Mouse (Mus musculus) hindbrain, embryonic 11.5 days (tissue): ENCODE data around the gene Gm20388. TPM values are rescaled to one million over a fixed set of nuclear protein-coding genes. Genes with fewer than 3 reads are reported as not detected.

Experiments
- ATAC-seq: fragments of 200-750 bp; cut with Nextera tagmentation; 2 replicates; pipeline ENCODE4 v1.8.0; 2017; ENCODE audit warnings: mild to moderate bottlenecking, moderate TSS enrichment, moderate library complexity; ENCODE audit not compliant: low FRiP score
- DNase-seq: peaks from one replicate; pipeline ENCODE4 v3.0.0-alpha.2; 2015; ENCODE audit warnings: low spot score
- H3K27ac ChIP-seq: fragments of 300-500 bp; sonication (generic); 2 replicates; pipeline ENCODE4 v1.5.1; 2014; ENCODE audit warnings: mild to moderate bottlenecking, low read depth, low read length
- H3K27me3 ChIP-seq: fragments of 300-500 bp; sonication (generic); 2 replicates; pipeline ENCODE4 v1.6.1; 2014; ENCODE audit warnings: mild to moderate bottlenecking, low read length, moderate library complexity, mixed read lengths; ENCODE audit not compliant: control insufficient read depth, insufficient read depth
- H3K36me3 ChIP-seq: fragments of 300-500 bp; sonication (generic); 2 replicates; pipeline ENCODE4 v1.6.1; 2014; ENCODE audit warnings: mild to moderate bottlenecking, low read length, moderate library complexity, mixed read lengths; ENCODE audit not compliant: control insufficient read depth, insufficient read depth
- H3K4me1 ChIP-seq: fragments of 300-500 bp; sonication (generic); replicated peaks from 2 replicates; pipeline ENCODE4 v1.6.1; 2014; ENCODE audit warnings: low read length, mixed read lengths; ENCODE audit not compliant: control insufficient read depth, insufficient read depth
- H3K4me2 ChIP-seq: fragments of 300-500 bp; sonication (generic); replicated peaks from 2 replicates; pipeline ENCODE4 v1.6.1; 2014; ENCODE audit warnings: mild to moderate bottlenecking, low read depth, low read length
- H3K4me3 ChIP-seq: fragments of 300-500 bp; sonication (generic); 2 replicates; pipeline ENCODE4 v1.5.1; 2014; ENCODE audit warnings: low read depth, low read length
- H3K9ac ChIP-seq: fragments of 300-500 bp; sonication (generic); 2 replicates; pipeline ENCODE4 v1.6.1; 2014; ENCODE audit warnings: low read depth, low read length
- H3K9me3 ChIP-seq: fragments of 300-500 bp; sonication (generic); 2 replicates; pipeline ENCODE4 v1.6.1; 2016; ENCODE audit warnings: low read length; ENCODE audit not compliant: control insufficient read depth
- WGBS: fragments of 180-500 bp; shearing (Covaris S2); extraction: QIAGEN DNeasy Blood & Tissue Kit; methylation state at CpG from one replicate; pipeline ENCODE4 v1.1.7; 2014; 5-methylcytosine and 5-hydroxymethylcytosine counted together
- polyA plus RNA-seq: library from polyadenylated mRNA; unstranded; fragments of >200 nt; fragmentation: Nextera tagmentation; extraction: Ambion mirVana; gene quantifications from 2 replicates; pipeline ENCODE4 v1.2.1, GENCODE M21; 2014

Gm20388 gene
- polyA plus RNA-seq, 1 experiment from 2014 or later, result 11.8 TPM

DNA sequence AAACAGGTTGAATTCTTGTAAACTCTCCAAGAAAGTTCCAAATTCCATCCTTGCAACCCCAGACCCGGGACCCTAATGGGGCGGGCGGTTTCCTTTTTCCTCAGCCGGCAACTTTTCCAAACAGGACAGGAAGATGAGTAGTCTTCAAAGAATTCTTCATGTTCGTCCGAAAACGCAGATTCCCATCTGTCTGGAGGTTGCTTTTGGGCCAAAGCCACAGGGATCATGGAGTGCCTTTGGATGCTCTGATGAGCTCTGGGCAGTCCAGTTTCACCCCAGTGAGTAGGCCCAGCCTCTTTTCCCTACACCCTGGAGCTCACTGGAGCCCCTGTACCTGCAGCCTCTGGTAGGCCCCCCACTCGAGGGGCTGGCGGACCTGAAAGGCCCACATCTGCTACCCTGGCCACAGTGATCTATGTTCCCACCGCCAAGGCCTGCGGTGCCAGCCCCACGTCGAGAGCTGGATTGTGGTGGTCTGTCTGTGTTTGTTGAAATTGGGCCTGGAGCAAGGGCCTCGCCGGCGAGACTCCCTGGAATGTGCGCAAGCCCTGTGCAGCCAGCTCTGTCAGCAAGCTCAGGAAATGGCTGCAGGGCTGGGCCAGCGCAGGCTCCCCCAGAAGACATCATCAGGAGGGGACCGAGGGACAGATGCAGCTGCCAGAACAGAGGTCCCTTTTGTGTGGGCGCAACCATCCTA, 1567.4 kb downstream of the Gm20388 start:
- Histone ChIP-seq H3K4me3 (no peak overlapping the region), H3K27me3 (no peaks in the 10 kb centered on the region), H3K9me3 (no peaks in the 10 kb centered on the region), H3K4me2 (no peak overlapping the region), H3K4me1 (no peaks in the 10 kb centered on the region), H3K27ac (peak overlapping the region; percentile 17; the same call in 1 of the 2 replicates), H3K9ac (no peak overlapping the region), H3K36me3 (no peaks in the 10 kb centered on the region)
- 63% methylated on average over 20 of the region's 20 CpGs for WGBS
- DNase-seq, result no peak
- no peak for ATAC-seq

DNA sequence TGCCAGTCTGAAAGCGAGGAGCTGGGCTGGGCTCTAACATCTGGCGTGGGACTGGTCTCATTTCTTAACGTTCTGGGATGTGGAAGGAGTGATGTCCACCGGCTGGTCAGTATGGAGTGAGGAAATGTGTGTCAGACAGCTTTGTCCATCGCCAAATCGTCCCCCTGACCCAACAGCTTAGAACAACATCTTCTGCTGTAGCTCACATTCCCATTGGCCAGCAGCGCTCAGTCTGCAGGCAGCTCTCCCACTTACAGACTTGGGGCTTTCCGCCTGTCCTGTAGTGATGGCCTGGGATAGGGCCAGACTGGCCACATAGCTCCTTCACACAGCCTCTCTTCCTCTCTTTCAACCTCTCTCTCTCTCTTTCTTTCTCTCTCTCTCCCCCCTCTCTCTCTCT, 1568.5 kb downstream of the Gm20388 start:
- ATAC-seq, result no peak
- H3K27ac ChIP-seq, result no peak overlapping the region
- H3K9ac ChIP-seq, result no peak overlapping the region

DNA sequence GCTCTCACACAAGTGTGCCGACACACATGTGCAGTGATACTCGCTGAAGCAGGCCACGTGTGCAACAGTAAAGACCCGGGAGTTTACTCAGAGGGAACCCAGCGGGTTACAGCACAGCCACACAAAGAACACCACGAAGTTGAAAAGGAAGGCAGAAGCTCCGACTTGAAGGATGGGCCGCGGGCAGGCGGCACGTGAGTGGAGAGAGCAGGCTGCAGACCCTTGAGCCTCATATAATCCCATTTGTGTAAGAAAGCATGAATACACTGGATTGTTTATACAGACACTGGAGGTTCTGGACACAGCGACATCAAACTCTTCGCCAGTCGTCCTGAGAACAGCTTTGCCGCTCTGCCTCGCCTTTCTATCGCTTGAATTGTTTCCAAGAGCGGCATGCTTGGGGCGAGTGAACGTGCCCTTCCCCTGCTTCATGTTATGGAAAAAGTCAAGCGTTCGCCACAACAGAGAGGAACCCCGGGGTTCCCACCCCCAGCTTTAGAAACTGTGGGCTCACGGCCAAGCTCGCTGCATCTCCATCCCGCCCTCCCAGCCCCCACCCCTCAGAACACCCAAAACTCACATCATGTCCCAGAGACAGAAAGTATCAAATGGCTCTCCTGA, 1569.9 kb downstream of the Gm20388 start:
- DNase-seq, result no peak
- no peaks in the 10 kb centered on the region for H3K27me3 ChIP-seq
- no peaks in the 10 kb centered on the region for H3K36me3 ChIP-seq
- no peak overlapping the region for H3K4me3 ChIP-seq
- no peak overlapping the region for H3K27ac ChIP-seq
- H3K9me3 ChIP-seq, result no peaks in the 10 kb centered on the region
- ATAC-seq, result no peak
- WGBS, result 57% methylated on average over 26 of the region's 26 CpGs
- H3K9ac ChIP-seq, result no peak overlapping the region
- no peak overlapping the region for H3K4me2 ChIP-seq
- no peaks in the 10 kb centered on the region for H3K4me1 ChIP-seq

More for the DNA sequence above, 1568.5 kb downstream of the Gm20388 start:
- H3K36me3 ChIP-seq, result no peaks in the 10 kb centered on the region
- DNase-seq, result no peak
- H3K4me3 ChIP-seq, result no peak overlapping the region
- H3K27me3 ChIP-seq, result no peaks in the 10 kb centered on the region
- WGBS, result 79% methylated on average over 8 of the region's 8 CpGs
- no peak overlapping the region for H3K4me2 ChIP-seq
- H3K9me3 ChIP-seq, result no peaks in the 10 kb centered on the region
- no peaks in the 10 kb centered on the region for H3K4me1 ChIP-seq

DNA sequence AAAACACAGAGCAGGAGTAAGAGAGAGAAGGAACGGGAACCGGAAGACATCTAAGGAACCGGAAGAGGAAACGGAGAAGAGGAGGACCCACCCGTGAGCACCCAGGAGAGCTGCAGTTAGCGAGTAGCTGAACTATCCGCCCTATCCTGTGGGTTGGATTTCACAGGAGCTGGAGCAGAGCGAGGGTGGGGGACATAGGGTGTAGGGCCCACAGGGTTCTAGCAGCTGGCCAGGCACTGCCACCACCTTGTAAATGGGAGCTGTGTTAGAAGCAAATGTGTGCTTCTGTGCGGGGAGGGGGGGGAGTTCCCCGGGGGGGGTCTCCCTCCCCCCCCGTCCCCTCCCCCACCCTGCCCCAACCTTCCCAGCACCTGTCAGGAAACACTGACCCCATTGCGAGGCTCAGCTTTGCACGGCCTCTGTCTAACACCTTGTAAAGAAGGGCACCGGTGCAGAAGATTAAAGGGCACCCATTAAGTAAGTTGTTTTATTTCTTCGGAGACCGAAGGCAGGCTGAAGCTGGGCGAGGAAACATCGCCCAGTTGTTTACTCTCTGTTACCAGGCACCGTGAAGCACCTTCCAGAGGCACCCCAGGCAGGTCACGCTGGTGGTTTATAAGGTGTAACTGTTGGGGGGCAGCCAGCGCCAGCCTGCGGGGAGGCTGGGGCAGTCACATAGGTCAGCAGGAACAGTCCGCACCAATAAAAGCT, 1573.6 kb downstream of the Gm20388 start:
- H3K9ac ChIP-seq, result no peak overlapping the region

DNA sequence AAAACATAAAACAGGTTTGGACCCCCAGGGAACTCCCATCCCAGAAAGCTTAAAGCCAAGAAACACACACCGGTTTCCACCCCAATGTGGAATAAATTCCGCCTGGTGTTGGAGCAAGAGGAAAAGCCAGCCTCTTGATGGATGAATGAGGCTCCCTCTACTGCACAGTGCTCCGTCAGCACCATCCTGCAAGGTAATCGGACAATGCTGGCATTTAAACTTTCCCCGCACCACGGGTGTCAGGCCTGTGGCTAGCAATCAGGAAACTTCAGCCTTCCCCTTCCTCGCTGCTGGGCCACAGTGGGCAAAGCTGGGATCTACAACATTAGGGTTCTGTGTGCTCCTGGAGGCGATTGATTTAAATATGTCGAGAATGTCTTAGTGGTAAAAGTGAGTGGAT, 1581.0 kb downstream of the Gm20388 start:
- 50% methylated on average over 9 of the region's 9 CpGs for WGBS

More for the DNA sequence above, 1573.6 kb downstream of the Gm20388 start:
- Histone ChIP-seq H3K9me3 (no peaks in the 10 kb centered on the region), H3K27me3 (no peaks in the 10 kb centered on the region), H3K27ac (no peak overlapping the region), H3K4me2 (no peak overlapping the region), H3K4me1 (no peaks in the 10 kb centered on the region), H3K4me3 (no peak overlapping the region), H3K36me3 (no peaks in the 10 kb centered on the region)
- ATAC-seq (no peak), DNase-seq (no peak)
- WGBS, result 77% methylated on average over 21 of the region's 23 CpGs

DNA sequence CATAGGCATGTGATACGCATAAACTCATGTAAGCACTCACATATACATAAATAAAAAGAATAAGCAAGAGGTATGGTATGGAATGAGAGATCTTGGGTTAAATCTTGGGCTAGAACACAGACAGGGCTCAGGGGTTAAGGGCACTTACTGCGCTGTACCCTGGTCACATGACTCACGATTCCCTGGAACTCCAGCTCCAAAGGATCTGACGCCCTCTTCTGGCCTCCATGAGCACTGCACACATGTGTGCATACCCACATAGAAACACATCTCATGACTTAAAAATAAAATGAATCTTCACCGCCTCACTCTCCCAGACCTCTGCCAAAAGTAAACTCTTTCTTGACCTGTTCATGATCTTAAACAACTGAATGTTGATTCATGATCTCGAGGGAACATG, 1587.0 kb downstream of the Gm20388 start:
- Histone ChIP-seq H3K36me3 (no peaks in the 10 kb centered on the region), H3K4me2 (no peak overlapping the region), H3K9me3 (no peaks in the 10 kb centered on the region), H3K4me3 (no peak overlapping the region), H3K27ac (no peak overlapping the region), H3K27me3 (0 out of 2 replicates have a peak, but pooled peaks cover 1% of the 10 kb centered on the region), H3K9ac (no peak overlapping the region), H3K4me1 (no peaks in the 10 kb centered on the region; the same call in 1 of the 2 replicates)
- DNase-seq (no peak), ATAC-seq (no peak)
- WGBS, result 88% methylated on average over 6 of the region's 6 CpGs

More for the DNA sequence above, 1581.0 kb downstream of the Gm20388 start:
- Histone ChIP-seq H3K4me1 (no peaks in the 10 kb centered on the region), H3K36me3 (no peaks in the 10 kb centered on the region), H3K4me3 (no peak overlapping the region), H3K4me2 (no peak overlapping the region), H3K9ac (no peak overlapping the region), H3K27me3 (no peaks in the 10 kb centered on the region), H3K9me3 (no peaks in the 10 kb centered on the region), H3K27ac (no peak overlapping the region)
- ATAC-seq (no peak), DNase-seq (no peak)

DNA sequence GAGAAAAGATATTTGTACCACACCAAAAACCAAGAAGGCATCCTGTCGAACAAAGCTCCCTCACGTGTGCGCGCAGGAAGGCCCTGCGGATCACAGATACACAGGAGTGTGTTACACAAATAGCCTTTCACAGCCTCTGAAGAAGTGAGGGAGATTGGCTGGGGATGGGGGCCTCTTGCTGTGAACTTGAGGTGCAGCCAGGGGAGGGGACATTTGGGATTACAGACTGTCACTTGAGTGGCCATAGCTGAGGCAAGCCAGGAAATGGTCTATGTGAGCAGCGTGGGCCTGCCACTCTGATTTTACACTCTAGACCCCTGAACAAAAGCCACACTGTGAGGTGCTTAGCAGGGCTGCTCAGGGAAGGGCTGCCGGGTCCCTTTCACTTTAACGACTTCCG, 1601.1 kb downstream of the Gm20388 start:
- ATAC-seq, result no peak
- DNase-seq, result no peak

DNA sequence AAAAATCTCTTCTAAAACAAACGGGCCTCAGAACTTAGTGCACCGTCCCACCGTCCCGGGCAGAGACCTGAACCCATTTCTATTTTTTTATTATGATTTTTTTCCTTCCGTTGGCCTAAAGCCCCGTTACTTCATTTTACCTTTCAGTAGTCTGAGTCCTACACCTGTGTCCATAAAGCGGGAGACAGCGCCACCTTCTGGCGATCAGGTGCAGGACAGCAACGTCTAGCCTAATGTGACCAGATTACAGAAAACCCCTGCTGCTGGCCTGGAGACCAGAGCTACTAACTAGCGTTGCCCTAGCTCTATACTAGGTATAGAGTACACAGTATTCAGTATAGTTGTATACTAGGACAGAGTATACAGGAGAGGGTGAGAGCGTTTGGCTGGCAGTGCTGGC, 1602.8 kb downstream of the Gm20388 start:
- H3K4me3 ChIP-seq, result no peak overlapping the region
- no peaks in the 10 kb centered on the region for H3K36me3 ChIP-seq
- DNase-seq, result peak; percentile 89
- no peak overlapping the region for H3K4me2 ChIP-seq
- H3K27ac ChIP-seq, result no peak overlapping the region
- no peaks in the 10 kb centered on the region for H3K9me3 ChIP-seq
- H3K9ac ChIP-seq, result no peak overlapping the region
- 0 out of 2 replicates have a peak, but pooled peaks cover 2% of the 10 kb centered on the region for H3K27me3 ChIP-seq
- peak; percentile 57; the same call in 1 of the 2 replicates for ATAC-seq
- H3K4me1 ChIP-seq, result peaks cover 2% of the 10 kb centered on the region; the same call in 1 of the 2 replicates
- 7% methylated on average over 12 of the region's 12 CpGs for WGBS

More for the DNA sequence above, 1601.1 kb downstream of the Gm20388 start:
- Histone ChIP-seq H3K9ac (no peak overlapping the region), H3K4me2 (no peak overlapping the region), H3K9me3 (no peaks in the 10 kb centered on the region), H3K4me1 (peaks cover 2% of the 10 kb centered on the region; the same call in 1 of the 2 replicates), H3K36me3 (no peaks in the 10 kb centered on the region), H3K27me3 (0 out of 2 replicates have a peak, but pooled peaks cover 2% of the 10 kb centered on the region), H3K27ac (no peak overlapping the region), H3K4me3 (no peak overlapping the region)
- 63% methylated on average over 9 of the region's 9 CpGs for WGBS
